Mouse (Mus musculus): ENCODE results near the gene Tmod3.
"Not testable (repeated sequence)": the region's sequence is repeated elsewhere in the genome, so short reads cannot be mapped to it uniquely, and the experiment has no call there.

The Tmod3 gene

GRCm38 (mm10) chr9:75558360-75558759 lies 1.1 kb downstream of the Tmod3 start:
- no peak for DNase-seq (ENCODE audit: low spot score)

GRCm38 (mm10) chr9:75553719-75554118 lies 5.7 kb downstream of the Tmod3 start:
- no peak for DNase-seq (ENCODE audit: low spot score)

- no peak for DNase-seq (ENCODE audit: low spot score)
These were observed 8.1 kb downstream of the Tmod3 start for GRCm38 (mm10) chr9:75551342-75551741.

GRCm38 (mm10) chr9:75549010-75549409 lies 10.4 kb downstream of the Tmod3 start:
- no peak for DNase-seq (ENCODE audit: low spot score)

- peak; percentile 95 for DNase-seq (ENCODE audit: low spot score)
These were observed 12.4 kb downstream of the Tmod3 start for GRCm38 (mm10) chr9:75546885-75547553.

GRCm38 (mm10) chr9:75545514-75545913 lies 13.9 kb downstream of the Tmod3 start:
- no peak for DNase-seq (ENCODE audit: low spot score)

- DNase-seq (ENCODE audit: low spot score), result peak; percentile 61
These were observed 18.0 kb downstream of the Tmod3 start for GRCm38 (mm10) chr9:75541497-75541896.

GRCm38 (mm10) chr9:75536422-75536821 lies 23.0 kb downstream of the Tmod3 start:
- no peak for DNase-seq (ENCODE audit: low spot score)

GRCm38 (mm10) chr9:75534431-75534962 lies 25.0 kb downstream of the Tmod3 start:
- no peak for DNase-seq (ENCODE audit: low spot score)

- not testable (repeated sequence) for DNase-seq (ENCODE audit: low spot score)
These were observed 26.5 kb downstream of the Tmod3 start for GRCm38 (mm10) chr9:75532989-75533388.

- DNase-seq (ENCODE audit: low spot score), result no peak
These were observed 27.0 kb downstream of the Tmod3 start for GRCm38 (mm10) chr9:75532461-75532860.

GRCm38 (mm10) chr9:75529358-75529757 lies 30.1 kb downstream of the Tmod3 start:
- DNase-seq (ENCODE audit: low spot score), result no peak

- DNase-seq (ENCODE audit: low spot score), result no peak
These were observed 31.4 kb downstream of the Tmod3 start for GRCm38 (mm10) chr9:75528096-75528495.

GRCm38 (mm10) chr9:75527368-75528059 lies 31.9 kb downstream of the Tmod3 start:
- DNase-seq (ENCODE audit: low spot score), result peak; percentile 28

- no peak for DNase-seq (ENCODE audit: low spot score)
These were observed 35.8 kb downstream of the Tmod3 start for GRCm38 (mm10) chr9:75523646-75524045.

- no peak for DNase-seq (ENCODE audit: low spot score)
These were observed 37.2 kb downstream of the Tmod3 start for GRCm38 (mm10) chr9:75522217-75522616.

- peak; percentile 64 for DNase-seq (ENCODE audit: low spot score)
These were observed 37.7 kb downstream of the Tmod3 start for GRCm38 (mm10) chr9:75521788-75522187.

GRCm38 (mm10) chr9:75520940-75521339 lies 38.5 kb downstream of the Tmod3 start:
- DNase-seq (ENCODE audit: low spot score), result no peak

GRCm38 (mm10) chr9:75517751-75518150 lies 41.7 kb downstream of the Tmod3 start:
- DNase-seq (ENCODE audit: low spot score), result no peak

- peak; percentile 33 for DNase-seq (ENCODE audit: low spot score)
These were observed 43.9 kb downstream of the Tmod3 start for GRCm38 (mm10) chr9:75515464-75516113.

- no peak for DNase-seq (ENCODE audit: low spot score)
These were observed 48.1 kb downstream of the Tmod3 start for GRCm38 (mm10) chr9:75511236-75511939.

- no peak for DNase-seq (ENCODE audit: low spot score)
These were observed 55.1 kb downstream of the Tmod3 start for GRCm38 (mm10) chr9:75504311-75504710.

All from urinary bladder, postnatal 14 days (tissue).